Comparison of ENCODE assay signal across 20 mouse cellular contexts in the genomic region with DNA sequence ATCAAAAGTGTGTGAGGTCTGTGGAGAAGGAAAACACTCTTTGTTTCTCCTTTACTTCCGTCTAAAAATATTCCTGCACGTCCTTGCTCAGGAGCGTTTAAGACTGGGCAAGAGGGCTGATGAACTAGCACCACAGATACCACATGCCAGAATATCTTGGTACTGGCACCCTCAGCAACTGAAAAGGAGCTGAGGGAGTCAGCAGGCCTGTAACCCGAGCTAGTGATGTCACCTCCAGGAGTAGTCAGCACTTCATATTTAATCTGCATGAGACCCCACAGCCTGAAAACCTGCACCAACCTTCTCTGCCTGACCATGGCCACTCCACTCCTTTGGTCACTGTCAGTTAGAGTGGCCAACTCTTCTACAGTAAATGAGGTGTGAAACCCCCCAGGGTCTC. TPM values are rescaled to one million over a fixed set of nuclear protein-coding genes. Genes with fewer than 3 reads are reported as not detected.
DNase-seq lines count a peak whose midpoint lies in the region; ATAC-seq lines count a peak whose summit lies in the region.
"Had no signal": no experiment of that assay in that cellular context is flagged by ENCODE, and none has a peak within 500 bp of the region (broad histone marks: within the 10 kb centered on the region; RNA-seq: fewer than 3 reads in every experiment).

No protein-coding gene starts in this region.

- no peak for ATAC-seq in heart, embryonic 12.5 days (ENCODE audit: insufficient number of reproducible peaks, low FRiP score)
- ATAC-seq: forebrain, postnatal 0 days; hindbrain, embryonic 16.5 days; intestine, embryonic 15.5 days had no signal

- H3K9me3 ChIP-seq in heart, embryonic 12.5 days (replicated peaks): no peaks in the 10 kb centered on the region
- H3K9me3 ChIP-seq: embryonic facial prominence, embryonic 10.5 days; intestine, embryonic 15.5 days; neural tube, embryonic 12.5 days had no signal

- intact Hi-C loops in gastrocnemius, postnatal 36 days (cut with DNase I): no loop called here
- intact Hi-C loops in gastrocnemius, postnatal 14 days (cut with DNase I; ENCODE audit: low total_unique reads): no loop called here
- intact Hi-C loops in heart, postnatal 10 days (cut with DNase I): no loop called here

- no peak overlapping the region for H3K4me2 ChIP-seq in heart, embryonic 12.5 days
- H3K4me2 ChIP-seq: intestine, embryonic 15.5 days; neural tube, embryonic 12.5 days had no signal

- no peak overlapping the region for H3K27ac ChIP-seq in heart, embryonic 12.5 days (ENCODE audit: poor library complexity, severe bottlenecking)
- H3K27ac ChIP-seq: embryonic facial prominence, embryonic 10.5 days; intestine, embryonic 15.5 days; neural tube, embryonic 12.5 days had no signal

- peaks cover 9% of the 10 kb centered on the region; the same call in 1 of the 2 replicates for H3K27me3 ChIP-seq in heart, embryonic 12.5 days (replicated peaks)

- H3K36me3 ChIP-seq in heart, embryonic 12.5 days: no peaks in the 10 kb centered on the region
- H3K36me3 ChIP-seq: embryonic facial prominence, embryonic 10.5 days; intestine, embryonic 15.5 days; neural tube, embryonic 12.5 days had no signal

- H3K9ac ChIP-seq in heart, embryonic 12.5 days: peak overlapping the region; percentile 54; the same call in 1 of the 2 replicates
- H3K9ac ChIP-seq: forebrain, postnatal 0 days; intestine, embryonic 15.5 days; neural tube, embryonic 12.5 days had no signal

- H3K4me1 ChIP-seq in heart, embryonic 12.5 days (replicated peaks): peaks cover 35% of the 10 kb centered on the region

- WGBS in heart, embryonic 12.5 days: 34% methylated on average over 4 of the region's 4 CpGs

- peak; percentile 27 to 64 for DNase-seq in gastrocnemius, adult 8-10 months (ENCODE audit: low spot score in 2 of 2)
- no peak for DNase-seq in gastrocnemius, postnatal 36 days
- peak; percentile 28 for DNase-seq in gastrocnemius, postnatal 14 days
- DNase-seq in heart, postnatal 10 days: peak; percentile 27 to 52
- no peak for DNase-seq in adrenal gland, postnatal 25 days
- DNase-seq in cerebellum, postnatal 4 days (ENCODE audit: low spot score in 2 of 2): no peak
- no peak for DNase-seq in layer of hippocampus, postnatal 14 days (ENCODE audit: low spot score in 2 of 2)
- DNase-seq: adrenal gland, postnatal 36 days; cerebellum, adult 9-11 months; forebrain, postnatal 0 days; kidney, adult 8-10 months; kidney, postnatal 14 days; lung, postnatal 4 days; midbrain, embryonic 14.5 days; thymus, postnatal 25 days had no signal

- H3K4me3 ChIP-seq in heart, embryonic 12.5 days: no peak overlapping the region
- H3K4me3 ChIP-seq: embryonic facial prominence, embryonic 10.5 days; intestine, embryonic 15.5 days; neural tube, embryonic 12.5 days had no signal

RNA-seq across cellular contexts. Expression of a gene that starts 5.1 kb away (rescaled TPM):
- 10 to 100 TPM; 52.4 to 83.5 (median 65.3) TPM for total RNA-seq in gastrocnemius, adult 8-10 months (2022)
- 10 to 100 TPM; 51.0 to 60.8 TPM for total RNA-seq in gastrocnemius, postnatal 36 days (2021)
- 10 to 100 TPM; 46.0 to 52.6 TPM for total RNA-seq in gastrocnemius, postnatal 14 days (2021)
- polyA plus RNA-seq in heart, embryonic 12.5 days (2016; fragmentation: Nextera tagmentation; extraction: Ambion mirVana): 3.4 and 3.8 TPM in 2 replicates
- total RNA-seq in heart, postnatal 10 days (2021): 10 to 100 TPM; 22.5 to 29.0 TPM
- total RNA-seq in adrenal gland, postnatal 25 days (2021): 11.6 and 13.1 TPM in 2 replicates
- 10 to 100 TPM; 26.4 to 27.1 TPM for total RNA-seq in layer of hippocampus, postnatal 14 days (2021)

Comparison
In these comparisons a context has a peak if more than half of its experiments do, and no peak if none do; other contexts are left out.
1. DNase-seq: peak in gastrocnemius, adult 8-10 months (2 of 2), gastrocnemius, postnatal 14 days (single experiment) and heart, postnatal 10 days (2 of 2); none in gastrocnemius, postnatal 36 days (0 of 2), adrenal gland, postnatal 25 days (single experiment), cerebellum, postnatal 4 days (0 of 2) and layer of hippocampus, postnatal 14 days (0 of 2).